Mouse (Mus musculus) G1E (cell line): ENCODE data around the gene Olfr780.

ENCODE experiments used
- CTCF ChIP-seq: IDR thresholded peaks from 2 replicates; pipeline ENCODE4 v1.5.1; 2012; ENCODE audit warnings: low read depth, low read length, inconsistent platforms, mixed read lengths
- GATA1 ChIP-seq: IDR thresholded peaks from 2 replicates; pipeline ENCODE4 v1.6.1; 2012; ENCODE audit warnings: borderline replicate concordance, low read length, inconsistent platforms, mixed read lengths
- GATA2 ChIP-seq: IDR thresholded peaks from 2 replicates; pipeline ENCODE4 v1.6.1; 2012; ENCODE audit warnings: low read depth, low read length, inconsistent platforms, borderline replicate concordance
- TAL1 ChIP-seq: conservative IDR thresholded peaks from 2 replicates; pipeline ENCODE4 v1.6.1; 2012; ENCODE audit warnings: low read depth, low read length, inconsistent platforms, mixed read lengths

DNA sequence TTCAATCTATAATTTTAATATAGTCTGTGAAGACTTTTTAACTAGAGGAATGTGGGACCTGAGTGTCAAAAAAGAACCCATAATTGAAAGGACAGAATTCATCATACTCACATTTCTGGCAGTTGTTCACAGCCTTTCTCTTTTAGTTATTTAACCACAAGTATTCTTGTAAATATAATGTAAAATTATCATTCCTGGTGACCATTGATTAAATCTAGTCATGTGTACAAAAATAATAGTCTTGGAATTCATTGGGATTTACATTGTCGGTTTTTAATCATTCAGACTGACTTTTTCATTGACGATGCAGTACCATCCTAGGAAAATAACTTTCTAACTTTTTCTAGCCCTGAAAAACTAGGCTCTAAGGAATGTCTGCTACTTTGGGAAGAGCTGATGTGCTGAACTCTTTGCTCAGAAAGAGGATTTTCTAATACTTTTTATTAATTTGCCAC is 46.8 kb upstream of the Olfr780 start, which contains the start of gene Olfr777:
- no peak for TF ChIP-seq CTCF
- TF ChIP-seq GATA1, result no peak
- no peak for TF ChIP-seq GATA2
- TF ChIP-seq TAL1, result no peak
